ENCODE assay signal across 15 mouse cellular contexts in genomic region chr13:116972036-116972611, GRCm38 (mm10). TPM values are rescaled to one million over a fixed set of nuclear protein-coding genes. Genes with fewer than 3 reads are reported as not detected.
A peak's percentile ranks its signal among the peaks of the same experiment; 100 is the strongest.
DNase-seq lines count a peak whose midpoint lies in the region; ATAC-seq lines count a peak whose summit lies in the region.
"Had no signal": no experiment of that assay in that cellular context is flagged by ENCODE, and none has a peak within 500 bp of the region (broad histone marks: within the 10 kb centered on the region; RNA-seq: fewer than 3 reads in every experiment).

No protein-coding gene starts in this region.

- no peaks in the 10 kb centered on the region for H3K4me1 ChIP-seq in liver, embryonic 16.5 days (ENCODE audit: control insufficient read depth, low read depth, low read length)
- H3K4me1 ChIP-seq in liver, embryonic 11.5 days (replicated peaks; ENCODE audit: control insufficient read depth, insufficient read depth, low read length) = no peaks in the 10 kb centered on the region
- H3K4me1 ChIP-seq in kidney, embryonic 15.5 days = peaks cover 28% of the 10 kb centered on the region

- no peak; the same call in 1 of the 2 replicates for ATAC-seq in liver, embryonic 16.5 days (ENCODE audit: low read depth)
- ATAC-seq in liver, embryonic 11.5 days (replicated peaks; ENCODE audit: low FRiP score) = no peak
- ATAC-seq in activated CD4-positive, CD25-positive, alpha-beta regulatory T cell, adult 4 months = peak; percentile 26
- 0 out of 2 replicates have a peak, but pooled peaks have one; percentile 44 for ATAC-seq in kidney, embryonic 15.5 days (replicated peaks; ENCODE audit: low FRiP score)
- peak; percentile 58; the same call in 1 of the 2 replicates for ATAC-seq in monocyte, adult 5-6 weeks (replicated peaks; ENCODE audit: insufficient number of reproducible peaks, low FRiP score, low TSS enrichment, poor library complexity, severe bottlenecking)
- ATAC-seq in cerebellum, adult (ENCODE audit: insufficient number of reproducible peaks, low FRiP score, low TSS enrichment) = no peak

- 0 out of 2 replicates have a peak overlapping the region, but pooled peaks have one; percentile 6 for H3K4me2 ChIP-seq in liver, embryonic 16.5 days (ENCODE audit: low read depth, low read length)
- H3K4me2 ChIP-seq in liver, embryonic 11.5 days = no peak overlapping the region
- H3K4me2 ChIP-seq in kidney, embryonic 15.5 days = no peak overlapping the region
- H3K4me2 ChIP-seq: forebrain, embryonic 15.5 days had no signal

- no peaks in the 10 kb centered on the region for H3K27me3 ChIP-seq in liver, embryonic 16.5 days (ENCODE audit: control insufficient read depth, insufficient read depth, low read depth, low read length)
- no peaks in the 10 kb centered on the region for H3K27me3 ChIP-seq in liver, embryonic 11.5 days (replicated peaks; ENCODE audit: control insufficient read depth, insufficient read depth, low read length)
- H3K27me3 ChIP-seq in kidney, embryonic 15.5 days = no peaks in the 10 kb centered on the region
- H3K27me3 ChIP-seq: forebrain, embryonic 15.5 days had no signal

- peak overlapping the region; percentile 50; the same call in 1 of the 2 replicates for H3K27ac ChIP-seq in liver, embryonic 16.5 days (ENCODE audit: low read length)
- H3K27ac ChIP-seq in liver, embryonic 11.5 days (ENCODE audit: low read depth, low read length) = no peak overlapping the region
- peak overlapping the region; percentile 45; the same call in 1 of the 2 replicates for H3K27ac ChIP-seq in kidney, embryonic 15.5 days
- H3K27ac ChIP-seq: forebrain, embryonic 15.5 days; macrophage had no signal

- no peak for DNase-seq in liver, embryonic 11.5 days (ENCODE audit: low spot score)
- DNase-seq in adrenal gland, postnatal 10 days = no peak
- no peak for DNase-seq in cerebellum, postnatal 14 days
- DNase-seq: adrenal gland, adult 8-10 months; cerebellum, adult 11 months; gastrocnemius, postnatal 36 days; heart, postnatal 10 days; thymus, postnatal 4 days had no signal

- H3K9ac ChIP-seq in liver, embryonic 16.5 days (ENCODE audit: low read depth, low read length) = no peak overlapping the region
- H3K9ac ChIP-seq in liver, embryonic 11.5 days (ENCODE audit: low read depth, low read length) = no peak overlapping the region
- no peak overlapping the region for H3K9ac ChIP-seq in kidney, embryonic 15.5 days
- H3K9ac ChIP-seq: forebrain, embryonic 15.5 days had no signal

- no peak overlapping the region for H3K4me3 ChIP-seq in liver, embryonic 16.5 days (ENCODE audit: low read depth, low read length)
- no peak overlapping the region for H3K4me3 ChIP-seq in liver, embryonic 11.5 days (ENCODE audit: low read depth, low read length)
- H3K4me3 ChIP-seq in kidney, embryonic 15.5 days (replicated peaks) = no peak overlapping the region
- H3K4me3 ChIP-seq: forebrain, embryonic 15.5 days had no signal

- no peaks in the 10 kb centered on the region for H3K36me3 ChIP-seq in liver, embryonic 16.5 days (ENCODE audit: control insufficient read depth, insufficient read depth)
- no peaks in the 10 kb centered on the region for H3K36me3 ChIP-seq in liver, embryonic 11.5 days (ENCODE audit: control insufficient read depth, insufficient read depth, low read length)
- no peaks in the 10 kb centered on the region for H3K36me3 ChIP-seq in kidney, embryonic 15.5 days
- H3K36me3 ChIP-seq: forebrain, embryonic 15.5 days had no signal

- no peaks in the 10 kb centered on the region for H3K9me3 ChIP-seq in liver, embryonic 16.5 days (replicated peaks; ENCODE audit: control insufficient read depth, low read length)
- H3K9me3 ChIP-seq in liver, embryonic 11.5 days (ENCODE audit: control insufficient read depth, low read length) = no peaks in the 10 kb centered on the region
- no peaks in the 10 kb centered on the region for H3K9me3 ChIP-seq in kidney, embryonic 15.5 days (replicated peaks)
- H3K9me3 ChIP-seq: forebrain, embryonic 15.5 days had no signal

- WGBS in liver, embryonic 16.5 days (ENCODE audit: insufficient replicate concordance) = 56% methylated on average over 7 of the region's 7 CpGs
- 79% methylated on average over 7 of the region's 7 CpGs for WGBS in liver, embryonic 11.5 days
- 73% methylated on average over 7 of the region's 7 CpGs for WGBS in kidney, embryonic 15.5 days

RNA-seq across cellular contexts. Expression of gene Parp8, which starts 53.2 kb away (rescaled TPM):
- 2.6 and 3.1 TPM in 2 replicates for polyA plus RNA-seq in liver, embryonic 16.5 days (2015; fragmentation: Nextera tagmentation; extraction: Ambion mirVana)
- 6.1 and 6.3 TPM in 2 replicates for polyA plus RNA-seq in liver, embryonic 11.5 days (2014; fragmentation: Nextera tagmentation; extraction: Ambion mirVana)
- polyA plus RNA-seq in activated CD4-positive, CD25-positive, alpha-beta regulatory T cell, adult 4 months (2017; shearing (Covaris generic)) = 10 to 100 TPM; 15.7 to 17.7 TPM
- polyA plus RNA-seq in kidney, embryonic 15.5 days (2015; fragmentation: Nextera tagmentation; extraction: Ambion mirVana) = 16.8 and 18.5 TPM in 2 replicates
- total RNA-seq in monocyte, adult 5-6 weeks (2017) = 45.1 to 76.7 TPM (median 48.1 TPM) in 3 replicates
- 10 to 100 TPM in 1 of 2 experiments, 1 to 10 TPM in 1; 9.0 to 14.4 TPM for total RNA-seq in adrenal gland, postnatal 10 days (2021)

Comparison
In these comparisons a context has a peak if more than half of its experiments do, and no peak if none do; other contexts are left out.
1. ATAC-seq: peak in activated CD4-positive, CD25-positive, alpha-beta regulatory T cell, adult 4 months (single experiment), kidney, embryonic 15.5 days (single experiment) and monocyte, adult 5-6 weeks (single experiment); none in liver, embryonic 16.5 days (single experiment), liver, embryonic 11.5 days (single experiment) and cerebellum, adult (single experiment).